8 mouse cellular contexts compared by ENCODE assay signal in the genomic region with DNA sequence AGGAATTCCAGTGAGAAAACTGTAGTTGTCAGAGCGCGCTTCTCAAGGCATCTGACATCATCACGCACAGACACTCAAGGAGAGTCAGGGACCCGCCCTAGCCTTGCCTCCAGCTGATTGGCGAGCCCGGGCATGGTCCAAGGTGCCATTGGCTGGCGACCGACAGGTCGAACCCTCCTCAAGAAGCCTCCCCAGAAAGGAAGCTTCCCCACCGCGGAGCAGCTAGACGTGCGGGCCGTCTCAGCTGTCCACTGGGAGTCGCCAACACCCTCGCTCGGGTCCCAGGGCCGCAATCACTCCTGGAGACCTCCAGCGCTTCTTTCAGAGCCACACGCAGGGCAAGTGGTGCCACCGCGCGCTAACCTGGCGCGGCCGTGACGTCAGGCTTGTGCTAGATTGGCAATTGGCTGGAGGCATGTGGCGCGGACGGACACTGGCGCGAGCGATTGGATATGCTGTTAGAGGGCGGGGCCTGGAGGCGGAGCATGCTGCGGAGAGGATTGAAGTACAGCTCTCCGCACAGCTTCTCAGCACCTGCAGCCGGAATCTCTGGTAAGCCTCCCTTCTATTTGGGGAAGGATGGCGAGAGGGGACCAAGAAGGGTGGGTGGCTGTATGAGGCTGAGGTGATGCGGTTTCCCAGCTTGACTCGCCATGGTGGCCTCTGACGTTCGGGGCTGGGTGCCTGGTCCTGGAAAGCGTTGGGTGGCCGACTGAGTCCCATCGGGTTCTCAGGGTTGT. TPM values are rescaled to one million over a fixed set of nuclear protein-coding genes. Genes with fewer than 3 reads are reported as not detected.
DNase-seq lines count a peak whose midpoint lies in the region; ATAC-seq and TF ChIP-seq lines count a peak whose summit lies in the region.

Gene Idi1, plus strand, starts transcription at position 57 of the 740 bp plus-strand sequence.

- no peak for TF ChIP-seq CTCF in Patski (IDR thresholded peaks at IDR 0.05)

- POLR2A ChIA-PET in Patski (lab: Charles Lee) = interaction anchor here (0.7 to 1.2 kb wide), 2 partner anchors 8 to 15 kb away, joined by 3 read pairs; no protein-coding TSS in a partner anchor

- under 1% methylated on average over 46 of the region's 46 CpGs for WGBS in hindbrain, embryonic 14.5 days

- H3K9ac ChIP-seq in hindbrain, embryonic 14.5 days = peak within 1 kb of the TSS; percentile 62

- in situ Hi-C loops in Patski (cut with MboI; ENCODE audit: low pct_unique_long_range_greater_than_20kb) = no loop called here

- peak within 1 kb of the TSS; percentile 97 for H3K27ac ChIP-seq in hindbrain, embryonic 14.5 days

- peaks cover 23% of the 10 kb centered on the region for H3K4me1 ChIP-seq in hindbrain, embryonic 14.5 days (replicated peaks; ENCODE audit: control insufficient read depth, insufficient read depth, low read length)

- DNase-seq in Patski (ENCODE audit: low read depth, low spot score) = peak; percentile 75
- peak; percentile 98 to 99 for DNase-seq in cerebellum, postnatal 14 days
- peak; percentile 96 to 97 for DNase-seq in frontal cortex, postnatal 25 days (ENCODE audit: low spot score in 2 of 2)
- DNase-seq in hindbrain, embryonic 14.5 days (ENCODE audit: low spot score) = peak; percentile 98
- DNase-seq in layer of hippocampus, postnatal 36 days = peak; percentile 97 to 98
- DNase-seq in lung, postnatal 36 days = peak; percentile 99
- peak; percentile 98 for DNase-seq in retina, postnatal 1 day
- peak; percentile 91 to 98 for DNase-seq in urinary bladder, adult 18-20 months (ENCODE audit: low spot score in 2 of 2)

- CTCF ChIA-PET in Patski (lab: Charles Lee) = interaction anchor here (2.9 kb wide), 1 partner anchor 14 kb away, joined by 22 read pairs; the partner anchor contains the start of gene Wdr37

- H3K9me3 ChIP-seq in hindbrain, embryonic 14.5 days (ENCODE audit: control insufficient read depth, low read length) = no peaks in the 10 kb centered on the region

- H3K4me3 ChIP-seq in hindbrain, embryonic 14.5 days (replicated peaks; ENCODE audit: low read length) = peak within 1 kb of the TSS; percentile 58

- peak; percentile 99 for ATAC-seq in Patski
- peak; percentile 100 for ATAC-seq in hindbrain, embryonic 14.5 days (ENCODE audit: low FRiP score)

- peak within 1 kb of the TSS; percentile 67 for H3K4me2 ChIP-seq in hindbrain, embryonic 14.5 days (replicated peaks)

- H3K27me3 ChIP-seq in Patski = peaks cover 5% of the 10 kb centered on the region
- H3K27me3 ChIP-seq in hindbrain, embryonic 14.5 days (ENCODE audit: control insufficient read depth, insufficient read depth, low read length) = no peaks in the 10 kb centered on the region

- peaks cover 25% of the 10 kb centered on the region for H3K36me3 ChIP-seq in hindbrain, embryonic 14.5 days (replicated peaks; ENCODE audit: control insufficient read depth, insufficient read depth)

RNA-seq across cellular contexts. Expression of gene Idi1, which starts in this region (rescaled TPM):
- 13.3 TPM for polyA plus RNA-seq in Patski (2021)
- polyA plus RNA-seq in hindbrain, embryonic 14.5 days (2014; fragmentation: Nextera tagmentation; extraction: Ambion mirVana) = 95.4 and 122 TPM in 2 replicates
- total RNA-seq in layer of hippocampus, postnatal 36 days (2021) = 10 to 100 TPM; 35.7 to 40.8 TPM

Comparison
In these comparisons a context has a peak if more than half of its experiments do, and no peak if none do; other contexts are left out.
1. Peak in every context shown above with its lines: DNase-seq, ATAC-seq, H3K4me3 ChIP-seq and H3K27ac ChIP-seq.